Mouse (Mus musculus): ENCODE results near the gene Shroom4. TPM values are rescaled to one million over a fixed set of nuclear protein-coding genes. Genes with fewer than 3 reads are reported as not detected.

Shroom4 gene
- polyA plus RNA-seq, 1 experiment, result 0.80 TPM

DNA sequence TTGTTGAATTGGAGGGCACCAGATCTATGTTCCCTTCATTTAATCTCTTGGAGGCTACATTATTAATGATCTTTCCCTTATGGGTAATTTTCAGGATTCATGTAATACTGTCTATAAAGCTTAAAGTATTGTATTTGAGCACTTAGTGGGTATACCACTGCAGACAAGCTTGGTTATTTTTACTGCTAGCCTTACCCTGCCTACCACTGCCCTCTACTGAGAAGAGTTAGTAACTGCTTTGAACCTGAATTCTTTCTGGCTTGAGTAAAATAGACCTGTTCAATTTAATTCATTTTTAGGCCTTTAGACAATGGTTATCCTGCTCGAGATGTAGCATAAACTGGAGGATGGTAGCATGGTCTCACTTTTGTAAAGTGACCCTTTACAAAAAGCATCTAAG lies 75.5 kb downstream of the Shroom4 start:
- Histone ChIP-seq H3ac (ENCODE audit: control insufficient read depth, insufficient read length) (no peak overlapping the region), H3K79me2 (ENCODE audit: control insufficient read depth, insufficient read depth) (no peaks in the 10 kb centered on the region), H3K4me3 (no peak overlapping the region), H3K4me2 (ENCODE audit: low read depth) (no peak overlapping the region), H3K36me3 (ENCODE audit: control insufficient read depth, insufficient read depth) (no peaks in the 10 kb centered on the region), H3K27me3 (ENCODE audit: control insufficient read depth, insufficient read depth, insufficient read length) (no peaks in the 10 kb centered on the region)
- TF ChIP-seq SRF (IDR thresholded peaks at IDR 0.05; ENCODE audit: control insufficient read depth, insufficient read length, low read depth) (no peak), TCF3 (IDR thresholded peaks at IDR 0.05; ENCODE audit: insufficient read length, low read depth) (no peak), CEBPB (IDR thresholded peaks at IDR 0.05; ENCODE audit: insufficient read depth, poor library complexity, severe bottlenecking) (no peak), REST (IDR thresholded peaks at IDR 0.05; ENCODE audit: insufficient read depth, insufficient read length) (no peak), USF1 (IDR thresholded peaks at IDR 0.05; ENCODE audit: low read depth) (no peak), TCF12 (IDR thresholded peaks at IDR 0.05; ENCODE audit: insufficient read depth, poor library complexity, severe bottlenecking) (no peak), POLR2A (IDR thresholded peaks at IDR 0.05; ENCODE audit: insufficient read length, low read depth) (no peak), E2F4 (IDR thresholded peaks at IDR 0.05; ENCODE audit: insufficient read depth) (no peak), MYOD1 (IDR thresholded peaks at IDR 0.05; ENCODE audit: control insufficient read depth in 1 of 3, insufficient read length in 2 of 3, low read depth in 2 of 3) (no peak), MAX (IDR thresholded peaks at IDR 0.05; ENCODE audit: low read depth) (no peak), MYOG (IDR thresholded peaks at IDR 0.05; ENCODE audit: control insufficient read depth in 1 of 3, insufficient read depth in 1 of 3, insufficient read length in 2 of 3, low read depth in 2 of 3) (no peak), POLR2AphosphoS2 (IDR thresholded peaks at IDR 0.05; ENCODE audit: insufficient read length, low read depth) (no peak)

DNA sequence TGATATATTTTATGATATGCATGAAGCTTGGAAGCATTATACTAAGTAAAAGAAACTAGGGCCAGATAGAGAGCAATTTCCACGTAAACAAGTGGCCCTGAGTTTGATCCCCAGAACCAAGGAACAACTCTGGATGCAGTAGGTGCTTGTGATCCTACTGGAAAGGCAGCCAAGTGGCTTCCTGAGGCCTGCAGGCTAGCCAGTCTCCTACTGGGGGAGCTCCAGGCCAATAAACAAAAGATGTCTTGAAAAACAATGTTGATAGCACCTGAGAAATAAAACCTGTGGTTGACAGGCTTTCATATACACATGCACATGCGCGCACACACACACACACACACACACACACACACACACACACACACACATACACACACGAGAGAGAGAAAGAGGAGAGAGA lies 82.6 kb downstream of the Shroom4 start:
- no peaks in the 10 kb centered on the region for H3K36me3 ChIP-seq (ENCODE audit: control insufficient read depth, insufficient read depth)
- no peaks in the 10 kb centered on the region for H3K27me3 ChIP-seq (ENCODE audit: control insufficient read depth, insufficient read depth, insufficient read length)
- no peak overlapping the region for H3K4me2 ChIP-seq (ENCODE audit: low read depth)
- no peak overlapping the region for H3ac ChIP-seq (ENCODE audit: control insufficient read depth, insufficient read length)
- no peaks in the 10 kb centered on the region for H3K79me2 ChIP-seq (ENCODE audit: control insufficient read depth, insufficient read depth)
- TF ChIP-seq SRF (IDR thresholded peaks at IDR 0.05; ENCODE audit: control insufficient read depth, insufficient read length, low read depth), result no peak
- TF ChIP-seq POLR2AphosphoS2 (IDR thresholded peaks at IDR 0.05; ENCODE audit: insufficient read length, low read depth), result no peak
- TF ChIP-seq USF1 (IDR thresholded peaks at IDR 0.05; ENCODE audit: low read depth), result no peak
- TF ChIP-seq REST (IDR thresholded peaks at IDR 0.05; ENCODE audit: insufficient read depth, insufficient read length), result no peak
- no peak for TF ChIP-seq TCF12 (IDR thresholded peaks at IDR 0.05; ENCODE audit: insufficient read depth, poor library complexity, severe bottlenecking)
- TF ChIP-seq MAX (IDR thresholded peaks at IDR 0.05; ENCODE audit: low read depth), result no peak
- no peak for TF ChIP-seq E2F4 (IDR thresholded peaks at IDR 0.05; ENCODE audit: insufficient read depth)
- no peak for TF ChIP-seq MYOD1 (IDR thresholded peaks at IDR 0.05; ENCODE audit: control insufficient read depth in 1 of 3, insufficient read length in 2 of 3, low read depth in 2 of 3)
- no peak for TF ChIP-seq CEBPB (IDR thresholded peaks at IDR 0.05; ENCODE audit: insufficient read depth, poor library complexity, severe bottlenecking)
- no peak for TF ChIP-seq TCF3 (IDR thresholded peaks at IDR 0.05; ENCODE audit: insufficient read length, low read depth)
- TF ChIP-seq POLR2A (IDR thresholded peaks at IDR 0.05; ENCODE audit: insufficient read length, low read depth), result no peak
- TF ChIP-seq MYOG (IDR thresholded peaks at IDR 0.05; ENCODE audit: control insufficient read depth in 1 of 3, insufficient read depth in 1 of 3, insufficient read length in 2 of 3, low read depth in 2 of 3), result no peak
- no peak overlapping the region for H3K4me3 ChIP-seq

DNA sequence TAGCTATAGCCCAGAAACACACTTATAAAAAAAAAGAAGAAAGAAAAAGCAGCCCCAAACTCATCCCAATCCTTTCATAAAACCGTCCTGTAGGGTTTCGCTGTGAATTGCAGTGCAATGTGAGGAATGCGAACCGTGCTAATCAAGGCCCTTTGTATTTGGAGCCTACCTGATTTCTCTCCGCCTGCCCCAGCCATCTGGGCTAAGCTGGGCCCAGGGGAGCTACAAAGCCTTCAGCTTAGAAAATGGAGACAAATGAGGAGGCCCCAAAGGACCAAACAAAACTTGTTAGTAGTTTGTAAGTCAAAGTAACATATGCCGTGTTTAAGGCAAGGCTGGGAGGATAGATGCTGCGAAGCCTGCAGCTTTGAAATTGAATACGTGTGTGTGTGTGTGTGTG lies 84.2 kb downstream of the Shroom4 start:
- H3K27me3 ChIP-seq (ENCODE audit: control insufficient read depth, insufficient read depth, insufficient read length), result no peaks in the 10 kb centered on the region
- no peak for TF ChIP-seq REST (IDR thresholded peaks at IDR 0.05; ENCODE audit: insufficient read depth, insufficient read length)
- TF ChIP-seq TCF12 (IDR thresholded peaks at IDR 0.05; ENCODE audit: insufficient read depth, poor library complexity, severe bottlenecking), result no peak
- no peak for TF ChIP-seq E2F4 (IDR thresholded peaks at IDR 0.05; ENCODE audit: insufficient read depth)
- no peak for TF ChIP-seq POLR2A (IDR thresholded peaks at IDR 0.05; ENCODE audit: insufficient read length, low read depth)
- no peak for TF ChIP-seq MYOD1 (IDR thresholded peaks at IDR 0.05; ENCODE audit: control insufficient read depth in 1 of 3, insufficient read length in 2 of 3, low read depth in 2 of 3)
- TF ChIP-seq SRF (IDR thresholded peaks at IDR 0.05; ENCODE audit: control insufficient read depth, insufficient read length, low read depth), result no peak
- no peak for TF ChIP-seq USF1 (IDR thresholded peaks at IDR 0.05; ENCODE audit: low read depth)
- no peak for TF ChIP-seq POLR2AphosphoS2 (IDR thresholded peaks at IDR 0.05; ENCODE audit: insufficient read length, low read depth)
- TF ChIP-seq TCF3 (IDR thresholded peaks at IDR 0.05; ENCODE audit: insufficient read length, low read depth), result no peak
- no peak for TF ChIP-seq MYOG (IDR thresholded peaks at IDR 0.05; ENCODE audit: control insufficient read depth in 1 of 3, insufficient read depth in 1 of 3, insufficient read length in 2 of 3, low read depth in 2 of 3)
- TF ChIP-seq CEBPB (IDR thresholded peaks at IDR 0.05; ENCODE audit: insufficient read depth, poor library complexity, severe bottlenecking), result no peak
- no peak for TF ChIP-seq MAX (IDR thresholded peaks at IDR 0.05; ENCODE audit: low read depth)
- H3ac ChIP-seq (ENCODE audit: control insufficient read depth, insufficient read length), result no peak overlapping the region
- H3K4me3 ChIP-seq, result no peak overlapping the region
- H3K4me2 ChIP-seq (ENCODE audit: low read depth), result no peak overlapping the region
- no peaks in the 10 kb centered on the region for H3K36me3 ChIP-seq (ENCODE audit: control insufficient read depth, insufficient read depth)
- H3K79me2 ChIP-seq (ENCODE audit: control insufficient read depth, insufficient read depth), result no peaks in the 10 kb centered on the region

DNA sequence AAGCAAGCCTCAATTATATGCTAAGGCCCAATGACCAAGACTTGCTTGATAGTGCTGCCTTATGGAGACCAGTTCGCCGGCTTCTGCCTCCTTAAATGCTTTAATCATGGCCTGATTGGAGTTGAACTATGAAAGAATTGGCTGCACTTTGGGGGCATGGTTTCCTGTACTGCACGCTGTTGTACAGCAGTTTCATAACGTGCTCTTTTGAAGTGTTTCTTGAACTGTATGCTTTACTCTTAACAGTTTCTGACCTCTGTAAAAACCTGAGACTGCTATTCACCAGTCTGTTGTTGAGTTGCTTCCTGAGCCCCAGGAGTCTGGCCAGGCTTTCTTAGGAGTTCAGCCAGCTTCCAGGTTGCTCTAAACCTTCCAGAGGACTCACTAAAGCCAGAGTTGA lies 90.8 kb downstream of the Shroom4 start:
- Histone ChIP-seq H3K27me3 (ENCODE audit: control insufficient read depth, insufficient read depth, insufficient read length) (no peaks in the 10 kb centered on the region), H3ac (ENCODE audit: control insufficient read depth, insufficient read length) (no peak overlapping the region), H3K4me3 (no peak overlapping the region), H3K79me2 (ENCODE audit: control insufficient read depth, insufficient read depth) (no peaks in the 10 kb centered on the region), H3K4me2 (ENCODE audit: low read depth) (no peak overlapping the region), H3K36me3 (ENCODE audit: control insufficient read depth, insufficient read depth) (no peaks in the 10 kb centered on the region)
- no peak for TF ChIP-seq MYOG (IDR thresholded peaks at IDR 0.05; ENCODE audit: control insufficient read depth in 1 of 3, insufficient read depth in 1 of 3, insufficient read length in 2 of 3, low read depth in 2 of 3)

DNA sequence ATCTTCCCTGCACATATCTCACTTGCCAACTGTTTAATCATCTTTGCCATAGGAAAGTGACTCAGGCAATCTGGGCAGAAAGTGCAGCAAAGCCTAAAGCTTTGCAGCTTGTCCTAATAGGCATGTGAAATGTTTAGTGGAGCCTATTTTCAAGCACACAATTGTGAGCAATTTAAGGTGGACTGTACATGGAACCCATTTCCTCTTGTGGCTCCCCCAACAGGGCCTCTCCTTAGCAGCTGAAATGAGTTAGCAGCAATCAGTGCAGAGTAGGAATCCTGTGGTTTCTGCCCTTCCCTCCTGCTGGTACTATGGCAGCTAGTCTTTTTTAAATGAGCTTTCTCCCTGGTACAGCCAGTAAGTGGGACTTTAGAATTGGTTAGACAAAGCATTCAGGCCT lies 95.8 kb downstream of the Shroom4 start:
- H3K27me3 ChIP-seq (ENCODE audit: control insufficient read depth, insufficient read depth, insufficient read length), result no peaks in the 10 kb centered on the region
- H3K4me2 ChIP-seq (ENCODE audit: low read depth), result no peak overlapping the region
- H3K4me3 ChIP-seq, result no peak overlapping the region
- no peaks in the 10 kb centered on the region for H3K36me3 ChIP-seq (ENCODE audit: control insufficient read depth, insufficient read depth)
- H3ac ChIP-seq (ENCODE audit: control insufficient read depth, insufficient read length), result no peak overlapping the region
- no peaks in the 10 kb centered on the region for H3K79me2 ChIP-seq (ENCODE audit: control insufficient read depth, insufficient read depth)
- no peak for TF ChIP-seq E2F4 (IDR thresholded peaks at IDR 0.05; ENCODE audit: insufficient read depth)
- no peak for TF ChIP-seq MYOG (IDR thresholded peaks at IDR 0.05; ENCODE audit: control insufficient read depth in 1 of 3, insufficient read depth in 1 of 3, insufficient read length in 2 of 3, low read depth in 2 of 3)
- no peak for TF ChIP-seq MAX (IDR thresholded peaks at IDR 0.05; ENCODE audit: low read depth)
- no peak for TF ChIP-seq POLR2AphosphoS2 (IDR thresholded peaks at IDR 0.05; ENCODE audit: insufficient read length, low read depth)
- TF ChIP-seq TCF12 (IDR thresholded peaks at IDR 0.05; ENCODE audit: insufficient read depth, poor library complexity, severe bottlenecking), result no peak
- TF ChIP-seq USF1 (IDR thresholded peaks at IDR 0.05; ENCODE audit: low read depth), result no peak
- no peak for TF ChIP-seq REST (IDR thresholded peaks at IDR 0.05; ENCODE audit: insufficient read depth, insufficient read length)
- no peak for TF ChIP-seq TCF3 (IDR thresholded peaks at IDR 0.05; ENCODE audit: insufficient read length, low read depth)
- TF ChIP-seq POLR2A (IDR thresholded peaks at IDR 0.05; ENCODE audit: insufficient read length, low read depth), result no peak
- no peak for TF ChIP-seq MYOD1 (IDR thresholded peaks at IDR 0.05; ENCODE audit: control insufficient read depth in 1 of 3, insufficient read length in 2 of 3, low read depth in 2 of 3)
- TF ChIP-seq CEBPB (IDR thresholded peaks at IDR 0.05; ENCODE audit: insufficient read depth, poor library complexity, severe bottlenecking), result no peak
- no peak for TF ChIP-seq SRF (IDR thresholded peaks at IDR 0.05; ENCODE audit: control insufficient read depth, insufficient read length, low read depth)

Measured in myocyte (in vitro differentiated cells).